Mouse (Mus musculus): Measurements from ENCODE around the gene Gm20388. TPM values are rescaled to one million over a fixed set of nuclear protein-coding genes. Genes with fewer than 3 reads are reported as not detected.

Gene Gm20388
- total RNA-seq, 1 experiment = 27.0 TPM

DNA sequence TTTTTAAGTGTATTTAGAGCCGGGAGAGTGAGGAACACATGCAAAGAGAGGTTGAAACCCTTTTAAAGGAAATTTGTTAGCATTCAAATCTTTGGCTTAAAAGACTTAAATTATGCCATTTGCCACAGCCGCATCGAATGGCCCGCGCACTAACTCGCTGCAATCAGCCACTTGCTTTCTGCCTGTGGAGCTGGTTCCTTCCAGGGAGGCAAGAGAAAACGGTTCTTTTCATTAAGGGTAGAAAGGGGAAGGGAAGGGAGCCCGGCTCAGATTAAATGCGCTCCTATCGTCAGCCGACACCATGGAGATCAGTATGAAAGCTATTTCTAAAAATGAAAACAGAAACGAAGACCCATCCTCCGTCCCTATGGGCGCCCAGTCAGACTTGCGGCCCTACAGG lies 973.2 kb downstream of the Gm20388 start:
- Histone ChIP-seq H3K9me3 (ENCODE audit: control insufficient read depth, insufficient read depth, low read depth, low read length) (no peaks in the 10 kb centered on the region), H3K4me1 (ENCODE audit: control insufficient read depth in 2 of 2, insufficient read depth in 2 of 2, low read length in 2 of 2, poor library complexity in 1 of 2) (no peaks in the 10 kb centered on the region), H3K36me3 (ENCODE audit: control insufficient read depth, insufficient read depth, low read length, poor library complexity, severe bottlenecking) (no peaks in the 10 kb centered on the region), H3K27ac (ENCODE audit: insufficient read depth, low read depth, low read length, poor library complexity, severe bottlenecking) (no peak overlapping the region), H3K4me3 (ENCODE audit: insufficient read depth in 1 of 2, low read depth in 1 of 2, low read length in 2 of 2, poor library complexity in 1 of 2, severe bottlenecking in 1 of 2) (no peak overlapping the region), H3K9ac (ENCODE audit: insufficient read depth, low read depth, low read length, poor library complexity, severe bottlenecking) (no peak overlapping the region)
- no peak for TF ChIP-seq MAFK (IDR thresholded peaks at IDR 0.05; ENCODE audit: insufficient read depth, low read depth, low read length)
- no peak for TF ChIP-seq ZC3H11A (IDR thresholded peaks at IDR 0.05; ENCODE audit: borderline replicate concordance, low read depth, low read length)
- TF ChIP-seq HCFC1 (IDR thresholded peaks at IDR 0.05; ENCODE audit: borderline replicate concordance, insufficient read depth, low read length) = no peak
- TF ChIP-seq ZNF384 (IDR thresholded peaks at IDR 0.05; ENCODE audit: low read depth, low read length) = no peak
- TF ChIP-seq CHD2 (IDR thresholded peaks at IDR 0.05; ENCODE audit: low read depth, low read length) = no peak
- no peak for DNase-seq (ENCODE audit: low read depth, low spot score)
- in situ Hi-C loops (cut with MboI; ENCODE audit: low sequenced_read_pairs in 2 of 2, unreplicated experiment in 2 of 2) = no loop called here

DNA sequence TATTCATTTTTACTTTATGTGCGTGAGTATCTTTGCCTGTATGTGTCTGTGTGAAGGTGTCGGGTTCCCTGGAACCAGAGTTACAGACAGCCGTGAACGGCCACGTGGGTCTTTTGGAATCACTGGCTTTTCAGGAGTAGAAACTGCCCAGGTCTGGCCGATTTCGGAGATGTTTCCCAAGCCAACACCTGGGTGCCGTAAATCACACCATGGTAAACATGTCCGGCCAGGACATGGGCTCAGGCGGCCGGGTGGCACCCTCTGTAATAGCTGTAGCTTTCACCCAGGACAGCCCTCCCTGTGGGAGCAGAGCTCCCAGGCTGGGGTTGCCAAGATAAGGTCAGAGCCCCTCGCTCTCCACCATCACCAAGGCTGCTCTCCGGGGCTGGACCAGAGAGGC lies 974.2 kb downstream of the Gm20388 start:
- DNase-seq (ENCODE audit: low read depth, low spot score) = no peak
- in situ Hi-C loops (cut with MboI; ENCODE audit: low sequenced_read_pairs in 2 of 2, unreplicated experiment in 2 of 2) = no loop called here
- H3K36me3 ChIP-seq (ENCODE audit: control insufficient read depth, insufficient read depth, low read length, poor library complexity, severe bottlenecking) = no peaks in the 10 kb centered on the region
- no peaks in the 10 kb centered on the region for H3K9me3 ChIP-seq (ENCODE audit: control insufficient read depth, insufficient read depth, low read depth, low read length)
- H3K4me3 ChIP-seq (ENCODE audit: insufficient read depth in 1 of 2, low read depth in 1 of 2, low read length in 2 of 2, poor library complexity in 1 of 2, severe bottlenecking in 1 of 2) = no peak overlapping the region
- H3K27ac ChIP-seq (ENCODE audit: insufficient read depth, low read depth, low read length, poor library complexity, severe bottlenecking) = no peak overlapping the region
- no peak for TF ChIP-seq CHD2 (IDR thresholded peaks at IDR 0.05; ENCODE audit: low read depth, low read length)
- no peak for TF ChIP-seq ZNF384 (IDR thresholded peaks at IDR 0.05; ENCODE audit: low read depth, low read length)
- TF ChIP-seq ZC3H11A (IDR thresholded peaks at IDR 0.05; ENCODE audit: borderline replicate concordance, low read depth, low read length) = no peak
- no peak for TF ChIP-seq MAFK (IDR thresholded peaks at IDR 0.05; ENCODE audit: insufficient read depth, low read depth, low read length)
- TF ChIP-seq HCFC1 (IDR thresholded peaks at IDR 0.05; ENCODE audit: borderline replicate concordance, insufficient read depth, low read length) = no peak
- no peak overlapping the region for H3K9ac ChIP-seq (ENCODE audit: insufficient read depth, low read depth, low read length, poor library complexity, severe bottlenecking)
- H3K4me1 ChIP-seq (ENCODE audit: control insufficient read depth in 2 of 2, insufficient read depth in 2 of 2, low read length in 2 of 2, poor library complexity in 1 of 2) = no peaks in the 10 kb centered on the region

DNA sequence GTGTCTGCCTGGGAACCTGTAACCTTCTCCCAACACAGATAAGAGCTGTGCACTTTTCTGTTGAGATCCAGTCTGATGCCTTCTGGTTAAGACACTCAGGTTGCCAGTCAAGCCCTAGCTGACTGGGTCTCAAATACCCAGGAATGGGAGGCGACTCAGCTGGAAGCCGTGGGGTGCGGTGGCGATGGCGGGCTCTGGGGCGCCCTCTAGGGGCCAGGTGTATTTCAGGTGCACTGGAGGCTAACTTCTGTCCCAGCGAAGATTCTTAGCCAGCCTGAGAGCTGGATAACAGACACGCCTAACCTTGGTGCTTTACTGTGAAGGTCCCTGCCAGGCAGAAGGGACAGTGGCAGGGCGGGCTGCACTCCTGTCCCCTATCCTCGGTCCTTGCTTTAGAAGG lies 976.6 kb downstream of the Gm20388 start:
- H3K36me3 ChIP-seq (ENCODE audit: control insufficient read depth, insufficient read depth, low read length, poor library complexity, severe bottlenecking) = no peaks in the 10 kb centered on the region
- peaks cover 0 to 2% of the 10 kb centered on the region in 2 experiments; a peak in 1 of 4 replicates for H3K4me1 ChIP-seq (ENCODE audit: control insufficient read depth in 2 of 2, insufficient read depth in 2 of 2, low read length in 2 of 2, poor library complexity in 1 of 2)
- in situ Hi-C loops (cut with MboI; ENCODE audit: low sequenced_read_pairs in 2 of 2, unreplicated experiment in 2 of 2) = no loop called here
- H3K27ac ChIP-seq (ENCODE audit: insufficient read depth, low read depth, low read length, poor library complexity, severe bottlenecking) = no peak overlapping the region
- H3K4me3 ChIP-seq (ENCODE audit: insufficient read depth in 1 of 2, low read depth in 1 of 2, low read length in 2 of 2, poor library complexity in 1 of 2, severe bottlenecking in 1 of 2) = no peak overlapping the region
- TF ChIP-seq MAFK (IDR thresholded peaks at IDR 0.05; ENCODE audit: insufficient read depth, low read depth, low read length) (no peak), ZNF384 (IDR thresholded peaks at IDR 0.05; ENCODE audit: low read depth, low read length) (no peak), ZC3H11A (IDR thresholded peaks at IDR 0.05; ENCODE audit: borderline replicate concordance, low read depth, low read length) (no peak), CHD2 (IDR thresholded peaks at IDR 0.05; ENCODE audit: low read depth, low read length) (no peak), HCFC1 (IDR thresholded peaks at IDR 0.05; ENCODE audit: borderline replicate concordance, insufficient read depth, low read length) (no peak)
- peak; percentile 57 for DNase-seq (ENCODE audit: low read depth, low spot score)
- no peaks in the 10 kb centered on the region for H3K9me3 ChIP-seq (ENCODE audit: control insufficient read depth, insufficient read depth, low read depth, low read length)
- no peak overlapping the region for H3K9ac ChIP-seq (ENCODE audit: insufficient read depth, low read depth, low read length, poor library complexity, severe bottlenecking)

DNA sequence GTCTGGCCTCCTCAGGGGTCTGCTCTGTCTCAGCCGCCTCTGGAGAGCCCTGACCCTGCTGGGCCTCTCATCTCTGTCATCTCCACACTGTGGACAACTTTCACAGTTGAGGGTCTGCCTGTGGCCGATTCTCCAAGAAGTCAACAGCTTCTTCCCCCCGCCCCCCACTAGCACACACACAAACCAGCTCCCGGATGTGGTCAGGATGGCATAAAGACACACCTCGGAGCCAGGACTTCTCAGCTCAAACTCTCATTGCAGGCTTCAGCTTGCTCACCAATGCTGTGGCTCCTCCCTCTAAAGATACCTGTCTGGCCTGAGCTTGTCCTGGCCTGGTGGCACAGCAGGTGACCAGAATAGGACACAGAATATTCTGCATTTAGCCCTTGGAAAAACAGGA lies 977.4 kb downstream of the Gm20388 start:
- H3K9ac ChIP-seq (ENCODE audit: insufficient read depth, low read depth, low read length, poor library complexity, severe bottlenecking) = no peak overlapping the region
- H3K4me1 ChIP-seq (ENCODE audit: control insufficient read depth in 2 of 2, insufficient read depth in 2 of 2, low read length in 2 of 2, poor library complexity in 1 of 2) = peaks cover 0 to 2% of the 10 kb centered on the region in 2 experiments; a peak in 1 of 4 replicates
- no peak for DNase-seq (ENCODE audit: low read depth, low spot score)
- no peaks in the 10 kb centered on the region for H3K36me3 ChIP-seq (ENCODE audit: control insufficient read depth, insufficient read depth, low read length, poor library complexity, severe bottlenecking)
- no peaks in the 10 kb centered on the region for H3K9me3 ChIP-seq (ENCODE audit: control insufficient read depth, insufficient read depth, low read depth, low read length)
- in situ Hi-C loops (cut with MboI; ENCODE audit: low sequenced_read_pairs in 2 of 2, unreplicated experiment in 2 of 2) = no loop called here
- TF ChIP-seq ZNF384 (IDR thresholded peaks at IDR 0.05; ENCODE audit: low read depth, low read length) (no peak), HCFC1 (IDR thresholded peaks at IDR 0.05; ENCODE audit: borderline replicate concordance, insufficient read depth, low read length) (no peak), CHD2 (IDR thresholded peaks at IDR 0.05; ENCODE audit: low read depth, low read length) (no peak), ZC3H11A (IDR thresholded peaks at IDR 0.05; ENCODE audit: borderline replicate concordance, low read depth, low read length) (no peak)
- no peak overlapping the region for H3K27ac ChIP-seq (ENCODE audit: insufficient read depth, low read depth, low read length, poor library complexity, severe bottlenecking)
- no peak overlapping the region for H3K4me3 ChIP-seq (ENCODE audit: insufficient read depth in 1 of 2, low read depth in 1 of 2, low read length in 2 of 2, poor library complexity in 1 of 2, severe bottlenecking in 1 of 2)

DNA sequence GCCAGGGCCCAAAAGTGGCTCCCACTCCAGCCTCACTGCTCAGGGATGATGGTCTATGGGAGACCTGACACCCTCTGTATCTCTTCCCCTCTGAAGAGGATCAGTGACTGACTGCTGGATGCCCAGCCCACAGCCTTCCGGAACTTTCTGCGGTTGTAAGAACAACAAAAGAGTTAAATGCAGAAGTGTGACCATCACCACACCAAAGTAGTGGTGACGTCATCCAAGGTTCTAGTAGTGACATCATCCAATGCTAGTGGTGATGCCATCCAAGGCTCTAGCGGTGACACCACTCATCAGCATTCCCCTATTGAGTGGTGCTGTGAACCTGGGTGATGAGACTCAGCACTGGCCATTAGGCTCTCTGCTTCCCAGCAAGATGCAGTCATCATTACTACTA lies 978.5 kb downstream of the Gm20388 start:
- DNase-seq (ENCODE audit: low read depth, low spot score) = no peak
- in situ Hi-C loops (cut with MboI; ENCODE audit: low sequenced_read_pairs in 2 of 2, unreplicated experiment in 2 of 2) = no loop called here
- no peak overlapping the region for H3K4me3 ChIP-seq (ENCODE audit: insufficient read depth in 1 of 2, low read depth in 1 of 2, low read length in 2 of 2, poor library complexity in 1 of 2, severe bottlenecking in 1 of 2)
- TF ChIP-seq HCFC1 (IDR thresholded peaks at IDR 0.05; ENCODE audit: borderline replicate concordance, insufficient read depth, low read length) = no peak
- no peak for TF ChIP-seq ZC3H11A (IDR thresholded peaks at IDR 0.05; ENCODE audit: borderline replicate concordance, low read depth, low read length)
- no peak for TF ChIP-seq MAFK (IDR thresholded peaks at IDR 0.05; ENCODE audit: insufficient read depth, low read depth, low read length)
- no peak for TF ChIP-seq CHD2 (IDR thresholded peaks at IDR 0.05; ENCODE audit: low read depth, low read length)
- no peak for TF ChIP-seq ZNF384 (IDR thresholded peaks at IDR 0.05; ENCODE audit: low read depth, low read length)
- no peaks in the 10 kb centered on the region for H3K9me3 ChIP-seq (ENCODE audit: control insufficient read depth, insufficient read depth, low read depth, low read length)
- no peaks in the 10 kb centered on the region for H3K36me3 ChIP-seq (ENCODE audit: control insufficient read depth, insufficient read depth, low read length, poor library complexity, severe bottlenecking)
- H3K27ac ChIP-seq (ENCODE audit: insufficient read depth, low read depth, low read length, poor library complexity, severe bottlenecking) = no peak overlapping the region
- peaks cover 0 to 2% of the 10 kb centered on the region in 2 experiments; a peak in 1 of 4 replicates for H3K4me1 ChIP-seq (ENCODE audit: control insufficient read depth in 2 of 2, insufficient read depth in 2 of 2, low read length in 2 of 2, poor library complexity in 1 of 2)
- no peak overlapping the region for H3K9ac ChIP-seq (ENCODE audit: insufficient read depth, low read depth, low read length, poor library complexity, severe bottlenecking)
